Mouse (Mus musculus) heart, postnatal 4 days (tissue): ENCODE results near the gene Phf24. TPM values are rescaled to one million over a fixed set of nuclear protein-coding genes. Genes with fewer than 3 reads are reported as not detected.

Experiments
- DNase-seq: peaks from one replicate; pipeline ENCODE4 v3.0.0; 2021
- total RNA-seq, 2 experiments: library from RNA; stranded (reverse); gene quantifications; 2 replicates each; pipeline ENCODE4 v1.2.3; 2021

The Phf24 gene
- total RNA-seq, 2 experiments from 2014 or later = 15.2 to 23.1 TPM

DNA sequence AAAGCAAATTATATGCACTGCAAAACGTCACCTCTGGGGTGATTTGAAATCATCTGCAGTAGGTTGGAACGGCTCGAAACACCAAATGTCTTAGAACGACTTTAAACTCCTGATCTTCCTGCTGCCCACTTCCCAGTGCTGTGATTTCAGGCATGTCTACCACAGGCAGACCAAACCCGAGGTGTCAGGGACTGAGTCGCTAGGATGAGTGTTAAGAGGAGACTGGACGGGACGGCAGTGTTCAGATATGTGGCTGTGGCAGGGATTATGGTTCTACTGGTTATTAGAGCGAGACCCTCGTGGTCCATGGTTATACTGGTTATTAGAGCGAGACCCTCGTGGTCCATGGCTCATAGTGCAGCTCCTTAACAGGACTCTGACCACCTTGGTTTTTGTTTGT is 1.1 kb upstream of the Phf24 start:
- DNase-seq = no peak

- no peak for DNase-seq
These were observed 494 bp upstream of the Phf24 start for GRCm38 (mm10) chr4:42915966-42916365.

DNA sequence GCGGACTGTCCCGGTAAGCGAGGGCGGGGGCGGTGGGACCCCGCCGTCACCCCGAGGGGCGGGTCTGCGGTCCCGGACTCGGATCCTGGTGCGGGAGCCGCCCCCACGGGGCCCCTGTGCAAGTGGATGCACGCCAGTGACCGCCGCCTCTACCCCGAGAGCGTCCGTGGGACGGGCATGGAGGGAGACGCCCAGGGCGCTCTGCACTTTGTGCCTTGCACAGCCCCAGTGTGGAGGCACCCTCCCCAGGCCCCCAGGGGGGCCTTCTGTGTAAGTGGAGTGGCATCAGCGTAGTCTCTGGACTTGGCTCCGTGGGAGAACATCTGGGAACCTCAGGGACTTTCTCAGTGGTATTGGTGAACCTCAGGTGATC is 928 bp downstream of the Phf24 start:
- peak; percentile 22 for DNase-seq

GRCm38 (mm10) chr4:42920726-42921125 is 4.3 kb downstream of the Phf24 start:
- peak; percentile 2 for DNase-seq

DNA sequence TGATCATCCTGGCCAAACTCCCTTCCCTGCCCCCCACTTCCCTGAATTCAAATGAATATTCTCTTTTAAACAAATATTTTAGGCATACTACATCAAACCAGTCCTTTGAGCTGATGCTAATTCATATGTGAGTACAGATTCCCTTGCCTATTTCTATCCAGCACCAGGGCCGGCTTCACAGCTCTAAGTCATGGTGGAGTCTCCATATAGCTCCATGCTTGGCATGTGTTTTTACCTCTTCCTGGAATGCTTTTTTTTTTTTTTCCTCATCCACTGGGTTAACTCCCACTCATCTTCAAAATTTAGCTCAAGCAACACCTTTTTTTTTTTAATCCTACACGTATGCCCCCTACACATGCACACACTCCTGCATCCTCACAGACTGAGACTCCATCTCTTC is 5.1 kb downstream of the Phf24 start:
- DNase-seq = peak; percentile 1

DNA sequence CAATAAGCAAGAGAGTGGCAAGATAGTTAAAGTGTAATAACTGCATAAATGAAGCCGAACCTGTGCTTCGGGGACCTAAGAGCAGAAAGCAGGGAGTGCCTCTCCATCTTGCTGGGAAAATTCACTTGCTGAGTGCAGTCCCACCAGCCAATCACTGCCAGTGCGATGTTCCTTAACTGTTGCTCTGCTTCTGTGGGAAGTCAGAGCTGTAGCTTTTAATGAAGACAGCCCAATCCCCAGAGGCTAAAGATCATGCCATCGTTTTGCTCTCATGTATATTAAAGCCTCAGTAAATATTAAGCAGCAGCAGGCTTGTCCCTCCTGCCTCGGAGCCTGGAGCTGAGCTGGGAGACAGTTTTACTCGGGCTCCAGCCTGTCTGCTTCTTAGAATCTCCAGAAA is 5.6 kb downstream of the Phf24 start:
- DNase-seq = peak; percentile 0

DNA sequence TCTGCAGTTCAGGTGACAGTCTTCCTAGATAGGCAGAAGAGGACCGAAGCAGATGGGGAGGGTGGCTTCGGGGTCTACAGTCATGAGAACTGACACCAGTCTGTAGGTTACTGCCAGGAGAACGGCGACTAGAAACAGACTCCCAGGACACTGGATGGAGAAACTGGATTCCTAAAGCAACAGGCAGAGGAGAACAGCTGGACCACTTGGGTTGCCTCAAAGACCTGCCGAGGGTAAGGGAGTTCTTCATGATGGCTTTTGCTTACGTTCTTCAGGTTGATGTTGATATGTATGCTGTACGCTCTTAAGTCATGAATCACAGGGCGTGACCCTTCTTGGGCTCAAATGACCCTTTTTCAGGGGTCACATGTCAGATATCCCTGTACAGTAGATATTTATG is 6.0 kb downstream of the Phf24 start:
- DNase-seq = peak; percentile 2

DNA sequence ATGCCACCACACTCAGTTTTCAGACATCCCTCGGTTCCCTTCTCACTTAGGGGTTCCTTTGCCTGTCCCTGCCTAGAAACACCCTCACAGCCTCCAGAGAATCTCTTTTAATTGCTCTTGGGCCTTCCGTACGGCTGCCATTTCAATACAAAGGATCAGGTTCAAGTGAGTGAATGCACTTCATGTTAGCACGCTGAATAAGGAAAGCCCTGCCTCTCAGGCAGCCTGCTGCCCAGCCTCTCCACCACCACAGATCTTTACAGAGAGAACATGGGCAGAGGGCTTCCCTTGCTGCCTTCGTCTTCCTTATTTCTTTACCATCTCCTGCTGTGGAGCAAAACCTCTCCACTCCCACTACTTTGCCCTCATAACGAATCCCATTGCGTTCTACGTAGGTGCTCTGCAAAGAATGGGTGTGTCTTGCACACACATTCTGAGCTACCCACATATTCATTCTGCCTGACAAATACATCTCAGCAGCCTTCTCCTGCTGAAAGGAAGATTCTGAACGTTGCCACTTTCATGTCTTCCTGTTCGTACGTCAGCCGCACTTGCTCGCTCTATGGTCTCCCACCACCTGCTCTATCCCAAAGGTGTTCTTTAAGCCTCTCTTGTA is 7.7 kb downstream of the Phf24 start:
- DNase-seq = peak; percentile 1

DNA sequence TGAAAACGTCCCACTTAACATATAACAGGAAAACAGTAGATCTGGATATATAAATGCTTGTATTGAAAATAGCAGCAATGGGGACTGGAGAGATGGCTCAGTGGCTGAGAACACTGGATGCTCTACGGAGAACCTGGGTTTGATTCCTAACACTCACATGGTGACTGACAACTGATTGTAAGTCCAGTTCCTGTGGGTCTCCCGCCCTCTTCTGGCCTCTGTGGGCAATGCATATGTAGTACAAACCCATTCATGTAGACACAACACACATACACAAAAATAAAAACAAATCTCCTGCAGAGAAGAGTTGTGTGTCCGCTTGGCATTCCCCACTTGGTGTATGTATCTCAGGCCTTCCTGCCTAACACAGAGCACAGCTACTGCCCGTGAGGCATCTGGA is 11.7 kb downstream of the Phf24 start:
- peak; percentile 3 for DNase-seq

GRCm38 (mm10) chr4:42928952-42929351 is 12.5 kb downstream of the Phf24 start:
- DNase-seq = peak; percentile 3

GRCm38 (mm10) chr4:42932229-42932969 is 15.9 kb downstream of the Phf24 start:
- peak; percentile 34 for DNase-seq

DNA sequence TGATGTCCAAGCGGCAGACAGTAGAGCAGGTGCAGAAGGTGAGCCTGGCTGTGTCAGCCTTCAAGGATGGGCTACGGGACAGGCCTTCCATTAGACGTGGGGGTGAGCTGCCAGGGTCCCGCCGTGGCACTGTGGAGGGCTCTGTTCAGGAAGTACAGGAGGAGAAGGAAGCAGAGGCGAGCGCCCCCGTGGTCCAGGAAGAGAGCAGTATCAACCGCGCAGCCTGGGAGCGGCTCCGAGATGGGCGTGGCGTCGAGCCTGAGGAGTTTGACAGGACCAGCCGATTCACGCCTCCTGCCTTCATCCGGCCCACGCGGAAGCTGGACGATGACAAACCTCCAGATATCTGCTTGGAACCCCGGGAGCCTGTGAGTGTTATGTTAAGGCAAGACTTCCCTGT is 17.2 kb downstream of the Phf24 start:
- peak; percentile 83 for DNase-seq

- DNase-seq = no peak
These were observed 24.9 kb downstream of the Phf24 start for GRCm38 (mm10) chr4:42941396-42941795.

GRCm38 (mm10) chr4:42943341-42943740 is 26.9 kb downstream of the Phf24 start:
- no peak for DNase-seq

GRCm38 (mm10) chr4:42944185-42944584 is 27.7 kb downstream of the Phf24 start:
- no peak for DNase-seq

DNA sequence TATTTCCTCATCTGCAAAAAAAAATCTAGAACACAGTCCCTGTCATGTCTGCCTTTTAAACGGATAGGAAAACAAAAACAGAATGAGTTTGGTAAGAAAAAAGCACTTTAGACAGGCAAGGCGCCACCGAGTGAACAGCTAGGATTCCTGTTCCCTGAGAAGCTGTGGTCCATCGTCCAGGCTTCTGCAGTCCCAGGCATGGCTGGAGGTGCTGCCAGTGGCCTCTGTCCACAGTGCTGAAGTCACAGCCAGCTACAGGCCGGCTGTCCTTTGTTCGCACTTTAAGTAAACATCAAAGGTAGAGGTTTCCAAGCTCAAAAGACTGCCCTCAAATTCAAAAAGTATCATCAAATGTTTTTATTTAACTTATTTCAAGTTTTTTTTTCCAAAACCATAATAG is 28.6 kb downstream of the Phf24 start:
- DNase-seq = peak; percentile 72

DNA sequence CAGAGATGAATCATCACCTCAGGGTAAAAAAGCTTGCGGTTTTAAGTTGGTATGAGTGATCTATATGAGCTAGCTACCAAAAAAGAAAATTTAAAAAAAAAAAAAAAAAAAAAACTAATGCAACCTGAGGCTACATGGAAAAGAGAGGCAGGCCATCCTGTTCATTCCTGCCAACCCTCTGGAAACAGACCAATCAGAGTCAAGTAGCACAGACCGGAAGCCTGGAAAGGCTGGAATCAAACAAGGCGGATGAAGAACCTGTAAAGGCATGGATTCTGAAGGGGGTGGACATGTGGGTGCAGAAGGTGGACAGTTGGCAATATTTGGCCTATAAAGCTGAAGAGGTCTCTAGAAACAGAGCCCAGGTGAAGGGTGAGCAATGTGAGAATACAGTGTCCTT is 29.0 kb downstream of the Phf24 start:
- no peak for DNase-seq

- DNase-seq = peak; percentile 71
These were observed 29.5 kb downstream of the Phf24 start for GRCm38 (mm10) chr4:42945952-42946351.

DNA sequence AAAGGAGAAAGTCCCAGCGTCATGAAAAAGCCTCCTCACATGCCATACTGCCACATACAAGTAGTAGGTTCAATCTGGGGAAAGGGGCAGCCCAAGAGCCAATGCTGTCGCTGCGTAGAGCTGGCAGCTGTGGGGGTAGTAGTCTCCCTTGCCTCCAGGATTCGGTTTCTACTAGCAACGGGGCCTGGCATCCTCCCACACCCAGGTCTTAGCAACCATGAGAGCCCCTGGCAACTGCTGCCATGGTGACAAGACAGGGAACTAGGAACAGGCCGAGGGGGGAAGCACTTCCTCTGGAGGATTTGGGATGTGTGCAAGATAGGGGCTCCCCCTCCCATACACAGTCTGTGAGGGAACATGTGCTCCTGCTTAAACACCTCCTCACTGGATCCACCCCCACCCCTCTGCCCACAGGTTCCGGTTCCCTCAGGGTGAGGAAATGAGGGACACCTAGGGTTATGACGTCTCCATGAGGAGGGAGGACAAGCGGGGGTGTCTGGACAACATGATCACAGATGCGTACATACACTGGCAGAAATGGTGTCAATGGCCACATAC is 30.4 kb downstream of the Phf24 start:
- DNase-seq = no peak

DNA sequence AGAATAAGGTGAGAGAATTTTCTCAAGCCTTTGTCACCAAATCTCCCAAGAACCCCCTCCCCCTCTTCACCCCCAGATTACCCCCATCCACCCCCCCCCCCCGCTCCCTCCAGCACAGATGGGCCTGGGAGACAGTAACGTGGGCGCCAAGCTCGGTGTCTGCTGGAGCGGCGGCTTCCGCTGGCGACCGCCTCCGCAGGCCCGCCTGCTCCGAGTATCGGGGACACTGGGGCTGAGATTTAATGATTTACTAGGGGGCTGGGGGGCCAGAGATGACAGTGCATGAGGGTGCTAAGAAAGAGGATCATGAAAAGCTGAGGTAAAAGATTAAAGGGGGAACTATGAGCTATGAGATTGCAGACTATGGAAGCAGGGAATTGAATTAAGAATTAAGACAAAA is 32.1 kb downstream of the Phf24 start:
- no peak for DNase-seq

DNA sequence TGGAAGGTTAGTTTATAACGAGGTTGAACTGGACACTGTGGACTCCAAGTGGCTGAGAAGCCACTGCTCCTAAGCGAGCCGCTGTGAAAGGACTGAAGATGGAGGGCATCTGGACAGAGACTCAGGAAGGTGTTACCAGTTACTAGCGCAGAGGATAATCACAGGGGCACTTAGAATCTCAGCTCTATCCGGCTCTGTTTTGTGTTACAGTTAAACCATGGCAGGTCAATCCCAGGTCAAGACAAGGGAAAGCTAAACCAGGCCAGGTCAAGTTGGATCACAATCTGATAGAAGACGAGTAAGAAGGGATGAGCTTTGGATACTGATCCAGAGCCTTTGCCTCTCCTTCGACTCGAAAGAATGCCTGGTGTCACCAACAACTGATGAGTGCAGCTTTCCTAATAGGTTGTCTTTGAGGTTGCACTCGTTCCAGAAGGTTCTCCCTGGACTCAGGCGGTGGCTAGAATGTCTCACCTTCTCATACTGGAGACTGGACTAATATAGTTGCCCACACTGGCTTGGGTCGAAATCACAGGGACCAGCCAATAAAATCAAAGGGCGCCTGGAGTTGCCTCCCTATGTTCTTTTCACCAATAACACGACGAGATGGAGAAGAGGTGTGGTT is 32.7 kb downstream of the Phf24 start:
- no peak for DNase-seq

DNA sequence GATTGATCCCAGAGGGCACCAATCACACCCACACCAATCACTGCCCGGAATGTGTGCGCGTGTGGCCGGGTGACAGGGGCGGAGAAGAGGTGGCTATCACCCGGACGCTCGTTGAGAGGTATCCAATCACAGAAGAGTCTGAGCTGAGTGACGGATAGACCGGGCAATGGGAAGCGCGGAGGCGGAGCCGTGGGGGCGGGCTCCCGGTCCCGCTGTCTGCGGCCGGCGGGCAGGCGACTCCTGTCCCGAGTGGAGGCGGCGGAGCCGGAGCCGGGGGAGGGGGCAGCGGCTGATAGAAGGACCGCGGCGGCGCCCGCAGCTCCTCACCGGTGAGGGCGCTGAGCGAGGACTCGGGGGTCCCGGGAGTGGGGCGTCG is 33.2 kb downstream of the Phf24 start, which contains the start of gene Dnajb5:
TSS of gene Dnajb5 (plus strand) at position 139 of the 376 bp plus-strand sequence.
- DNase-seq = peak; percentile 99

DNA sequence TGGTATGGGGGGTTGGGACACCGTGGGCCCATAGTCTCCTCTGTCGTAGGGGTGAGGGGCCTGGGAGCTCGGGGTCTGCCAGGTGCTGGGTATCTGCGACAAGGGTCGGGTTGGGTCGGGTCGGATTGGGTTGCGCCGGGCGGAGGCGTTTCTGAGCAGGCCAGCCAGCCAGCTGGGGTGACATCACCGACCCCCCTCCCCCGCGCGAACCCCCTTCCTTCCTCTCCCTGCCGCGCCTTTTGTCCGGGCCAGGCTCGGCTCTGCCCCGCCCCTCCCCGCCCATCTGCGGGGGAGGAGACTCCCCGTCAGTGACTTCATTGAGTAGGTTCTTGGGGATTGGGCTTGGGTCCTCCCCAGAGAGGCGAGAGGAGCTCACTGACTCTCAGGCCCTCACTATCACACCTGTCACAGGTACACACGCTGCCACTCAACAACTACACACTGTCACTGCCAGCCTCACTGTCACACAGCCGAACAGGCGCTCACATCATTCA is 33.7 kb downstream of the Phf24 start:
- DNase-seq = peak; percentile 95
